Mouse (Mus musculus) CH12.LX (cell line): ENCODE results near the gene Mta2.

Experiments used
- CTCF ChIP-seq, 2 experiments: IDR thresholded peaks in 1 of 2; conservative IDR thresholded peaks in 1 of 2; 2 replicates each; pipeline ENCODE4 v1.5.1; 2011 to 2012; ENCODE audit warnings: low read depth in 2 of 2, low read length in 2 of 2, improper control_type of control experiment in 1 of 2, inconsistent platforms in 1 of 2, mild to moderate bottlenecking in 1 of 2, moderate library complexity in 1 of 2
- MAZ ChIP-seq: IDR thresholded peaks from 2 replicates; pipeline ENCODE4 v1.6.1; 2012; ENCODE audit warnings: low read depth, mild to moderate bottlenecking, inconsistent platforms, low read length, improper control_type of control experiment, moderate library complexity

GRCm38 (mm10) chr19:8985891-8986290 is 44.2 kb downstream of the Mta2 start:
- no peak for TF ChIP-seq CTCF (conservative IDR thresholded peaks at IDR 0.05 in 1 of 2, IDR thresholded peaks at IDR 0.05 in 1 of 2; ENCODE audit: low read depth in 2 of 2, low read length in 2 of 2)
- TF ChIP-seq MAZ = no peak
